Mouse (Mus musculus) megakaryocyte-erythroid progenitor cell, adult 5-6 weeks (primary cell): Measurements from ENCODE around the gene Wee2. TPM values are rescaled to one million over a fixed set of nuclear protein-coding genes. Genes with fewer than 3 reads are reported as not detected.

Experiments
- ATAC-seq: replicated peaks from 2 replicates; pipeline ENCODE4 v1.8.0; 2016; ENCODE audit warnings: mild to moderate bottlenecking, inconsistent platforms; ENCODE audit not compliant: severe bottlenecking, poor library complexity, low FRiP score, low TSS enrichment
- total RNA-seq, 2 experiments: library from RNA; stranded (forward) in 1 of 2; stranded (reverse) in 1 of 2; fragments of 200-1000, 215-1000 nt in 1 of 2; fragments of >200 nt in 1 of 2; fragmentation: Nextera tagmentation in 1 of 2; gene quantifications; 2 replicates each; pipeline ENCODE4 v1.2.3; 2014 to 2017

Gene Wee2
- total RNA-seq (2014; fragmentation: Nextera tagmentation) (not detected in 2 replicates), total RNA-seq (2017) (not detected in 2 replicates)

GRCm38 (mm10) chr6:40438936-40439335, at the start of gene Wee2:
Gene Wee2, plus strand, starts transcription at chr6:40439088.
- no peak for ATAC-seq

GRCm38 (mm10) chr6:40390975-40391374, 47.9 kb upstream of the Wee2 start:
- ATAC-seq: no peak

- peak; percentile 93 for ATAC-seq
Measured at GRCm38 (mm10) chr6:40393213-40393612, 45.7 kb upstream of the Wee2 start.

GRCm38 (mm10) chr6:40402031-40402430, 36.9 kb upstream of the Wee2 start:
- ATAC-seq: no peak

- ATAC-seq: no peak
Measured at GRCm38 (mm10) chr6:40403640-40404285, 35.1 kb upstream of the Wee2 start.

GRCm38 (mm10) chr6:40411085-40411484, 27.8 kb upstream of the Wee2 start:
- no peak for ATAC-seq

- ATAC-seq: no peak
Measured at GRCm38 (mm10) chr6:40413046-40413445, 25.8 kb upstream of the Wee2 start.

GRCm38 (mm10) chr6:40413565-40413964, 25.3 kb upstream of the Wee2 start:
- no peak for ATAC-seq

- ATAC-seq: no peak
Measured at GRCm38 (mm10) chr6:40415799-40416198, 23.1 kb upstream of the Wee2 start.

GRCm38 (mm10) chr6:40418386-40418785, 20.5 kb upstream of the Wee2 start:
- ATAC-seq: no peak

GRCm38 (mm10) chr6:40421099-40421498, 17.8 kb upstream of the Wee2 start:
- no peak for ATAC-seq

- no peak for ATAC-seq
Measured at GRCm38 (mm10) chr6:40423013-40423412, 15.9 kb upstream of the Wee2 start.

GRCm38 (mm10) chr6:40423774-40424173, 15.1 kb upstream of the Wee2 start:
- ATAC-seq: peak; percentile 88; the same call in 1 of the 2 replicates

GRCm38 (mm10) chr6:40427441-40427840, 11.4 kb upstream of the Wee2 start:
- ATAC-seq: no peak

GRCm38 (mm10) chr6:40428696-40429095, 10.2 kb upstream of the Wee2 start:
- ATAC-seq: no peak

GRCm38 (mm10) chr6:40429521-40429931, 9.4 kb upstream of the Wee2 start:
- no peak for ATAC-seq

- no peak for ATAC-seq
Measured at GRCm38 (mm10) chr6:40430251-40430650, 8.6 kb upstream of the Wee2 start.

- no peak for ATAC-seq
Measured at GRCm38 (mm10) chr6:40430878-40431277, 8.0 kb upstream of the Wee2 start.

GRCm38 (mm10) chr6:40431356-40431755, 7.5 kb upstream of the Wee2 start:
- ATAC-seq: no peak

- ATAC-seq: no peak
Measured at GRCm38 (mm10) chr6:40431812-40432211, 7.1 kb upstream of the Wee2 start.

- no peak for ATAC-seq
Measured at GRCm38 (mm10) chr6:40432346-40433275, 6.3 kb upstream of the Wee2 start.
